Mouse (Mus musculus) lung, postnatal 10 days (tissue): ENCODE results near the gene Klf8.

ENCODE experiments used
- DNase-seq: peaks from one replicate; pipeline ENCODE4 v3.0.0; 2021

Klf8 gene

GRCm38 (mm10) chrX:153440018-153440417, 202.8 kb downstream of the Klf8 start:
- no peak for DNase-seq
